9 mouse cellular contexts compared by ENCODE assay signal in the genomic region with DNA sequence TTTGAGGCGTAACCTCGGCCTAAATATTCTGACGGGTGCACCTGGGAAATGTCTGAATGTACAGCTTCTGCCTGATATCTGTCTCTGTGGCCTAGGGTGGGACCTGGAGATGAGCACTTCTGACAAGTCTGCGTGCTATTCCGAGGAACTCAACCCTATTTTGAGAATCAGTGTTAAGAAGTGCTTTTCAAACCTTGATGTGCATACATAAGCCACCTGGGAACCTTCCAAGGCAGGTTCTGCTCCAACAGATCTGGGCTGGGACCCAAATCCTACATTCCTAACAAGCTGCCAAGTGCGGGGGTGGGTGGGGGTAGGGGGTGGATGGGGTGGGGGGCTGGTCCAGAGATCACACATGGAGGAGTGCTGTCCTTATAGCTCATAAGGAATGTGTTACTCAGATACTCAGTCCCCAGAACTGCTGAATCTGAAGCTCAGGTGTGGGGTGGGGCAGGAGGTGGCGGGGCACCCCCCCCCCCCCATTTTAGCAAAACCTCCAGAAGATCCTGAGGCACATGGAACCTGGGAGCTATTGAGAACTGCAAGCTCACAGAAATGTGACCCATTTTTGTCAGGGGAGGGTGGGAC.
DNase-seq lines count a peak whose midpoint lies in the region; ATAC-seq and TF ChIP-seq lines count a peak whose summit lies in the region.
"Had no signal": no experiment of that assay in that cellular context is flagged by ENCODE, and none has a peak within 500 bp of the region (broad histone marks: within the 10 kb centered on the region; RNA-seq: fewer than 3 reads in every experiment).

No protein-coding gene starts in this region.

- no peak for TF ChIP-seq CTCF in Patski (IDR thresholded peaks at IDR 0.05)
- TF ChIP-seq CTCF in thymus, adult 2 months (IDR thresholded peaks at IDR 0.05; ENCODE audit: borderline replicate concordance, control insufficient read depth, extremely low read depth, insufficient read depth, low read length, poor library complexity), result no peak

- no peak overlapping the region for H3K9ac ChIP-seq in heart, embryonic 14.5 days (ENCODE audit: low read length)
- no peak overlapping the region for H3K9ac ChIP-seq in intestine, embryonic 15.5 days

- in situ Hi-C loops in Patski (cut with MboI; ENCODE audit: low pct_unique_long_range_greater_than_20kb), result loop anchor here (5.0 kb wide), 1 partner anchor 101 kb away; no protein-coding TSS in a partner anchor

- no peak for ATAC-seq in heart, embryonic 14.5 days (ENCODE audit: insufficient number of reproducible peaks, insufficient read depth, low FRiP score, low read depth)
- peak; percentile 13 for ATAC-seq in Patski
- peak; percentile 51; the same call in 1 of the 2 replicates for ATAC-seq in intestine, embryonic 15.5 days

- no peak overlapping the region for H3K4me2 ChIP-seq in heart, embryonic 14.5 days (ENCODE audit: low read length)
- H3K4me2 ChIP-seq in intestine, embryonic 15.5 days (replicated peaks), result no peak overlapping the region

- CTCF ChIA-PET in Patski (lab: Charles Lee), result interaction anchor here (0.9 to 1.7 kb wide), 3 partner anchors 12 to 169 kb away, joined by 3 read pairs; no protein-coding TSS in a partner anchor

- POLR2A ChIA-PET in Patski (lab: Charles Lee), result interaction anchor here (0.6 to 1.4 kb wide), 3 partner anchors 16 to 35 kb away, joined by 3 read pairs; no protein-coding TSS in a partner anchor

- no peaks in the 10 kb centered on the region for H3K36me3 ChIP-seq in heart, embryonic 14.5 days (ENCODE audit: control insufficient read depth, insufficient read depth, low read length)
- H3K36me3 ChIP-seq in heart, embryonic 10.5 days, result no peaks in the 10 kb centered on the region
- H3K36me3 ChIP-seq in intestine, embryonic 15.5 days, result no peaks in the 10 kb centered on the region
- no peaks in the 10 kb centered on the region for H3K36me3 ChIP-seq in thymus, adult 2 months (ENCODE audit: control insufficient read depth, insufficient read depth, low read length)

- TF ChIP-seq POLR2A in thymus, adult 2 months (IDR thresholded peaks at IDR 0.05; ENCODE audit: control insufficient read depth, extremely low read depth, insufficient read depth, low read length, poor library complexity), result no peak

- 55% methylated on average over 7 of the region's 7 CpGs for WGBS in heart, embryonic 14.5 days
- WGBS in heart, embryonic 10.5 days, result 75% methylated on average over 7 of the region's 7 CpGs
- 68% methylated on average over 7 of the region's 7 CpGs for WGBS in intestine, embryonic 15.5 days
- WGBS in thymus, adult 2 months, result 93% methylated on average over 7 of the region's 7 CpGs

- no peak overlapping the region for H3K4me3 ChIP-seq in heart, embryonic 14.5 days (ENCODE audit: control insufficient read depth in 1 of 2, insufficient read depth in 1 of 2, low read depth in 1 of 2, low read length in 2 of 2)
- H3K4me3 ChIP-seq in heart, embryonic 10.5 days, result no peak overlapping the region
- H3K4me3 ChIP-seq in intestine, embryonic 15.5 days (replicated peaks), result no peak overlapping the region
- no peak overlapping the region for H3K4me3 ChIP-seq in thymus, adult 2 months (ENCODE audit: control insufficient read depth, insufficient read depth, low read length)
- H3K4me3 ChIP-seq: layer of hippocampus, adult 2 months had no signal

- peaks cover 17 to 38% of the 10 kb centered on the region in 2 experiments for H3K4me1 ChIP-seq in heart, embryonic 14.5 days (ENCODE audit: control insufficient read depth in 2 of 2, insufficient read depth in 2 of 2, low read length in 2 of 2)
- peaks cover 30% of the 10 kb centered on the region for H3K4me1 ChIP-seq in heart, embryonic 10.5 days
- H3K4me1 ChIP-seq in intestine, embryonic 15.5 days (replicated peaks), result no peaks in the 10 kb centered on the region
- no peaks in the 10 kb centered on the region for H3K4me1 ChIP-seq in thymus, adult 2 months (replicated peaks; ENCODE audit: control insufficient read depth, insufficient read depth, low read length)

- no peaks in the 10 kb centered on the region for H3K27me3 ChIP-seq in heart, embryonic 14.5 days (ENCODE audit: control insufficient read depth, insufficient read depth, low read length)
- H3K27me3 ChIP-seq in heart, embryonic 10.5 days (ENCODE audit: insufficient read depth, poor library complexity, severe bottlenecking), result no peaks in the 10 kb centered on the region
- H3K27me3 ChIP-seq in Patski, result no peaks in the 10 kb centered on the region
- no peaks in the 10 kb centered on the region for H3K27me3 ChIP-seq in intestine, embryonic 15.5 days (replicated peaks)
- H3K27me3 ChIP-seq in thymus, adult 2 months (ENCODE audit: control insufficient read depth, insufficient read depth, low read length), result no peaks in the 10 kb centered on the region

- peak overlapping the region; percentile 18 to 58; a peak in 3 of 4 replicates for H3K27ac ChIP-seq in heart, embryonic 14.5 days (replicated peaks in 1 of 2; ENCODE audit: control insufficient read depth in 1 of 2, insufficient read depth in 1 of 2, low read depth in 2 of 2, low read length in 2 of 2)
- H3K27ac ChIP-seq in heart, embryonic 10.5 days, result no peak overlapping the region
- peak overlapping the region; percentile 45 for H3K27ac ChIP-seq in intestine, embryonic 15.5 days
- H3K27ac ChIP-seq in thymus, adult 2 months (ENCODE audit: control insufficient read depth, insufficient read depth, low read length), result no peak overlapping the region
- H3K27ac ChIP-seq: layer of hippocampus, adult 2 months; macrophage had no signal

- H3K9me3 ChIP-seq in heart, embryonic 14.5 days (ENCODE audit: control insufficient read depth, low read length), result no peaks in the 10 kb centered on the region
- no peaks in the 10 kb centered on the region for H3K9me3 ChIP-seq in heart, embryonic 10.5 days
- no peaks in the 10 kb centered on the region for H3K9me3 ChIP-seq in intestine, embryonic 15.5 days

- no peak for DNase-seq in heart, embryonic 10.5 days (ENCODE audit: low spot score)
- DNase-seq in Patski (ENCODE audit: low read depth, low spot score), result peak; percentile 88
- peak; percentile 64 to 67 for DNase-seq in kidney, postnatal 25 days
- DNase-seq in liver, result no peak
- DNase-seq in thymus, adult 2 months, result no peak

Comparison
In these comparisons a context has a peak if more than half of its experiments do, and no peak if none do; other contexts are left out.
1. H3K27ac ChIP-seq: peak in heart, embryonic 14.5 days (2 of 2) and intestine, embryonic 15.5 days (single experiment); none in heart, embryonic 10.5 days (single experiment) and thymus, adult 2 months (single experiment).
2. DNase-seq: peak in Patski (single experiment) and kidney, postnatal 25 days (2 of 2); none in heart, embryonic 10.5 days (single experiment), liver (single experiment) and thymus, adult 2 months (single experiment).